Mouse (Mus musculus): ENCODE measurements at regions not wholly inside any gene's neighbourhood (a gene's known extent, or its start where the extent isn't known, plus 50 kb on each side); places are given as distances from the start of the nearest gene placed in this dataset.
A peak's percentile ranks its signal among the peaks of the same experiment; 100 is the strongest.

GRCm38 (mm10) chr13:44559178-44559565, 170.1 kb upstream of the Jarid2 start:
- TF ChIP-seq CTCF (IDR thresholded peaks at IDR 0.05; ENCODE audit: control insufficient read depth, insufficient read depth, low read length), result no peak
- TF ChIP-seq POLR2A (IDR thresholded peaks at IDR 0.05; ENCODE audit: borderline replicate concordance, control insufficient read depth, low read depth, low read length), result no peak
- WGBS, result 90% methylated on average over 6 of the region's 6 CpGs

GRCm38 (mm10) chr13:44559706-44560105, 169.6 kb upstream of the Jarid2 start:
- Histone ChIP-seq H3K4me1 (ENCODE audit: control insufficient read depth, insufficient read depth, low read length) (no peaks in the 10 kb centered on the region; the same call in 1 of the 2 replicates), H3K4me3 (replicated peaks; ENCODE audit: control insufficient read depth, low read depth, low read length) (no peak overlapping the region), H3K27ac (ENCODE audit: control insufficient read depth, insufficient read depth, low read depth, low read length, poor library complexity) (no peak overlapping the region)
- 67% methylated on average over 2 of the region's 2 CpGs for WGBS
- TF ChIP-seq CTCF (IDR thresholded peaks at IDR 0.05; ENCODE audit: control insufficient read depth, insufficient read depth, low read length) (no peak), POLR2A (IDR thresholded peaks at IDR 0.05; ENCODE audit: borderline replicate concordance, control insufficient read depth, low read depth, low read length) (no peak)

More at GRCm38 (mm10) chr13:44559178-44559565, 170.1 kb upstream of the Jarid2 start:
- Histone ChIP-seq H3K27ac (ENCODE audit: control insufficient read depth, insufficient read depth, low read depth, low read length, poor library complexity) (no peak overlapping the region), H3K4me3 (replicated peaks; ENCODE audit: control insufficient read depth, low read depth, low read length) (no peak overlapping the region), H3K4me1 (ENCODE audit: control insufficient read depth, insufficient read depth, low read length) (no peaks in the 10 kb centered on the region)

- no peak overlapping the region for H3K4me3 ChIP-seq (replicated peaks; ENCODE audit: control insufficient read depth, low read depth, low read length)
- no peak overlapping the region; the same call in 1 of the 2 replicates for H3K27ac ChIP-seq (ENCODE audit: control insufficient read depth, insufficient read depth, low read depth, low read length, poor library complexity)
- WGBS, result 50% methylated on average over 11 of the region's 11 CpGs
- TF ChIP-seq CTCF (IDR thresholded peaks at IDR 0.05; ENCODE audit: control insufficient read depth, insufficient read depth, low read length) (no peak), POLR2A (IDR thresholded peaks at IDR 0.05; ENCODE audit: borderline replicate concordance, control insufficient read depth, low read depth, low read length) (no peak)
- no peaks in the 10 kb centered on the region; the same call in 1 of the 2 replicates for H3K4me1 ChIP-seq (ENCODE audit: control insufficient read depth, insufficient read depth, low read length)
Observed at GRCm38 (mm10) chr13:44564705-44565104, 164.6 kb upstream of the Jarid2 start.

GRCm38 (mm10) chr13:44567696-44568095, 161.6 kb upstream of the Jarid2 start:
- WGBS, result 55% methylated on average over 2 of the region's 2 CpGs
- TF ChIP-seq CTCF (IDR thresholded peaks at IDR 0.05; ENCODE audit: control insufficient read depth, insufficient read depth, low read length) (no peak), POLR2A (IDR thresholded peaks at IDR 0.05; ENCODE audit: borderline replicate concordance, control insufficient read depth, low read depth, low read length) (no peak)
- Histone ChIP-seq H3K4me1 (ENCODE audit: control insufficient read depth, insufficient read depth, low read length) (no peaks in the 10 kb centered on the region; the same call in 1 of the 2 replicates), H3K4me3 (replicated peaks; ENCODE audit: control insufficient read depth, low read depth, low read length) (no peak overlapping the region), H3K27ac (ENCODE audit: control insufficient read depth, insufficient read depth, low read depth, low read length, poor library complexity) (no peak overlapping the region)

- Histone ChIP-seq H3K4me1 (ENCODE audit: control insufficient read depth, insufficient read depth, low read length) (no peaks in the 10 kb centered on the region; the same call in 1 of the 2 replicates), H3K4me3 (replicated peaks; ENCODE audit: control insufficient read depth, low read depth, low read length) (no peak overlapping the region), H3K27ac (ENCODE audit: control insufficient read depth, insufficient read depth, low read depth, low read length, poor library complexity) (no peak overlapping the region)
- no peak for TF ChIP-seq POLR2A (IDR thresholded peaks at IDR 0.05; ENCODE audit: borderline replicate concordance, control insufficient read depth, low read depth, low read length)
- TF ChIP-seq CTCF (IDR thresholded peaks at IDR 0.05; ENCODE audit: control insufficient read depth, insufficient read depth, low read length), result no peak
- WGBS, result 78% methylated on average over 3 of the region's 3 CpGs
Observed at GRCm38 (mm10) chr13:44569241-44569778, 160.0 kb upstream of the Jarid2 start.

GRCm38 (mm10) chr13:44573463-44573862, 155.8 kb upstream of the Jarid2 start:
- Histone ChIP-seq H3K27ac (ENCODE audit: control insufficient read depth, insufficient read depth, low read depth, low read length, poor library complexity) (no peak overlapping the region; the same call in 1 of the 2 replicates), H3K4me1 (ENCODE audit: control insufficient read depth, insufficient read depth, low read length) (no peaks in the 10 kb centered on the region; the same call in 1 of the 2 replicates), H3K4me3 (replicated peaks; ENCODE audit: control insufficient read depth, low read depth, low read length) (no peak overlapping the region)
- 3% methylated on average over 7 of the region's 7 CpGs for WGBS
- TF ChIP-seq CTCF (IDR thresholded peaks at IDR 0.05; ENCODE audit: control insufficient read depth, insufficient read depth, low read length) (no peak), POLR2A (IDR thresholded peaks at IDR 0.05; ENCODE audit: borderline replicate concordance, control insufficient read depth, low read depth, low read length) (no peak)

- Histone ChIP-seq H3K4me3 (replicated peaks; ENCODE audit: control insufficient read depth, low read depth, low read length) (peak overlapping the region; percentile 19), H3K27ac (ENCODE audit: control insufficient read depth, insufficient read depth, low read depth, low read length, poor library complexity) (no peak overlapping the region), H3K4me1 (ENCODE audit: control insufficient read depth, insufficient read depth, low read length) (peaks cover 2% of the 10 kb centered on the region; the same call in 1 of the 2 replicates)
- no peak for TF ChIP-seq POLR2A (IDR thresholded peaks at IDR 0.05; ENCODE audit: borderline replicate concordance, control insufficient read depth, low read depth, low read length)
- no peak for TF ChIP-seq CTCF (IDR thresholded peaks at IDR 0.05; ENCODE audit: control insufficient read depth, insufficient read depth, low read length)
- WGBS, result 54% methylated on average over 5 of the region's 5 CpGs
Observed at GRCm38 (mm10) chr13:44579215-44579614, 150.1 kb upstream of the Jarid2 start.

- WGBS, result 71% methylated on average over 15 of the region's 15 CpGs
- Histone ChIP-seq H3K4me3 (replicated peaks; ENCODE audit: control insufficient read depth, low read depth, low read length) (no peak overlapping the region), H3K27ac (ENCODE audit: control insufficient read depth, insufficient read depth, low read depth, low read length, poor library complexity) (no peak overlapping the region), H3K4me1 (ENCODE audit: control insufficient read depth, insufficient read depth, low read length) (peaks cover 2% of the 10 kb centered on the region; the same call in 1 of the 2 replicates)
- no peak for TF ChIP-seq CTCF (IDR thresholded peaks at IDR 0.05; ENCODE audit: control insufficient read depth, insufficient read depth, low read length)
- no peak for TF ChIP-seq POLR2A (IDR thresholded peaks at IDR 0.05; ENCODE audit: borderline replicate concordance, control insufficient read depth, low read depth, low read length)
Observed at GRCm38 (mm10) chr13:44580156-44580736, 149.0 kb upstream of the Jarid2 start.

Data from bone marrow, adult 2 months (tissue).